Mouse (Mus musculus) liver, postnatal 0 days (tissue): ENCODE measurements around the gene Fam160a1.

Experiments
- CTCF ChIP-seq: sonication (generic); IDR thresholded peaks from 2 replicates; pipeline ENCODE4 v1.5.1; 2016; ENCODE audit warnings: antibody characterized with exemption, low read depth
- EP300 ChIP-seq: IDR thresholded peaks from 2 replicates; pipeline ENCODE4 v1.6.1; 2016; ENCODE audit warnings: antibody characterized with exemption, low read depth, mild to moderate bottlenecking

GRCm38 (mm10) chr3:85863996-85864395 is 46.9 kb upstream of the Fam160a1 start:
- TF ChIP-seq CTCF (no peak), EP300 (no peak)
